Mouse (Mus musculus) ovary, postnatal 14 days (tissue): ENCODE measurements at regions not wholly inside any gene's neighbourhood (a gene's known extent, or its start where the extent isn't known, plus 50 kb on each side); places are given as distances from the start of the nearest gene placed in this dataset.
A peak's percentile ranks its signal among the peaks of the same experiment; 100 is the strongest.

Experiments used
- DNase-seq: peaks from one replicate; pipeline ENCODE4 v3.0.0; 2022; ENCODE audit warnings: low spot score

DNA sequence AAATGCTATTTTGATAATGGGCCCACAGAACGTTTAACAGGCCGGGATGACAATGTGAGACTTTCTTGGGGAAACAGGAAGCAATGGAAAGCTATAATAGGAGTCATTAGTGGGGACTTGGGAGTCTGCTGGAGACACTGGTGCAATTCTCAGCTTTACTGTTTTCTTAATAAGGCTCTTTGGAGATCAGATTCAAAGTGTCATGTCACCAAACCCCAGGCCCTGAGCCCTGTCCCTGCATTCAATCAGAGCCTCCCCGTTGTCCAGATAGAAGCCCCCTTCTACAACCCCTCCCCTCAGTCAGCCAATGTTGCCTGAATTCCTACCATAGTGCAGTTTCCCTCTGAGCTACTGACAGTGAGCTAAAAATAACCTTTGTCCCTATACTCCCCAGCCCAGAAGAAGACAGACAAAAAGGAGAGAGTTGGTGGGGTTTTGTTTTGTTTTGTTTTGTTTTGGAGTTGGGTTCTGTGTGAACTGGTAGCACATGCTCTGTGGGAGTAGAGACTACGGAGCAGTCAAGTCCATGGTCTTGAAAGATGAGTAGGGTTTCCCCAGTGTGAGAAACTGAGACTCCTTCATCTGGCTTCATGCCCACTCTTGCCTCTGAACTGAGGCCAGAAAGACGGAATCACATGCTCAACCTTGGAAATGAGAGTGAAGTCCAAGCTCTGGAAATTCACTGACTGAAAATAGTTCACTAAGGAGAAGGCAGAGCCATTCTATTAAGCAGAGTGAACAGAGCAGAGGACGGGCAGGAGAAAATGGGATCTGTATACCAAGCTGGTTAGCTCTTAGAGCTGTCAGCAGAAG is 267.3 kb downstream of the Gm826 start:
- DNase-seq: peak; percentile 64

- peak; percentile 30 for DNase-seq
Observed at GRCm38 (mm10) chr2:160062148-160062937, 271.6 kb downstream of the Gm826 start.

- DNase-seq: no peak
Observed at GRCm38 (mm10) chr2:160060091-160060490, 273.9 kb downstream of the Gm826 start.

GRCm38 (mm10) chr2:160057211-160057610 is 276.8 kb downstream of the Gm826 start:
- DNase-seq: no peak

DNA sequence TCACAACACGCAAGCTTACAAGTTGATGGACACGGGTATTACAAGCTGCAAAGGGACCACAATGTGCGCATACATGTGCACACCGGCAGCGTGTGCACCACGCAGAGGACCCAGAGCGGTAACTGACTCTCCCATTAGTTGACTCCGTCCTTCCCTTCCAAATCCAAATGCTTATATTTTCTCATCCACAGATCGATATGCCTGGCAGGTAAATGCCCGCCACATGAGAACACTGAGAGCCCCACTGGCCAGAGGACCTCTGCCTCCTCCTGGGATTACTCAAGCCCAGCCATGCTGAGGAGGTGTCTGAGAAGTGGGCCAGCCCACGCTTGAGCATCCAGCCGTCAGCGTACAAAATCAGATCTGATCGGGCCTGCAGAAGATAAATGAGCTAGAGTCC is 279.6 kb downstream of the Gm826 start:
- DNase-seq: no peak

GRCm38 (mm10) chr2:160048286-160048685 is 285.7 kb downstream of the Gm826 start:
- no peak for DNase-seq

DNA sequence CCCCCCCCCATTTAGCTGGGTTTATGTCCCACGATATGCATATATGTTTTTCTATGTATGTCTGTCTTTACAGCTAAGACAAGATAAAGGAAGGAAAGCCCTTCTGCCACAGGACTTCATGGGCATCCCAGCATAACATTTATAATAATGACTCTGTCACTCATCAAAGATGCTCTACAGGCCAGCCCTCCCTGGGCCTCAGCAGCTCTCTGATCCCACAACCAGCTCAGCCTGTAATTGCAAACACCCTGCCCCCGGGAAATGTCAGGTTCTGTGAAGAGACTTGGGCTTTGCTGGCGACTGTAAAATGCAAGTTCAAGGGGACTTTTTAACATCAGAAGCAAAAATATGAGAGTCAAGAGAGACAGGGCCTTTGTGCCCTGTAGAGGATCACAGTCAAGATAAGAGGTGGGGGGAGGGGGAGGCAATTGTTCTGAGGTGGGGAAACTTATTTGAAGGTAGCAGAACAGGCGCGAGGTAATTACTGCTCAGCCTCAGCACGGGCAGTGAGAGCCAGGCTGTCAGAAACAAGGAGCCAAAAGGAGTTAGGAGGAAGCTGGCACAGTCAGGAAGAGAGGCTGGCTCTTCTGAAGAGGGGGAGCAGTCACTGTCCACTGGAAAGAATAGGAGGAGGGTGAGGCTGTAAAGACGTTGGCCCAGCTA is 286.9 kb downstream of the Gm826 start:
- no peak for DNase-seq

- no peak for DNase-seq
Observed at GRCm38 (mm10) chr2:160044591-160044990, 289.4 kb downstream of the Gm826 start.

DNA sequence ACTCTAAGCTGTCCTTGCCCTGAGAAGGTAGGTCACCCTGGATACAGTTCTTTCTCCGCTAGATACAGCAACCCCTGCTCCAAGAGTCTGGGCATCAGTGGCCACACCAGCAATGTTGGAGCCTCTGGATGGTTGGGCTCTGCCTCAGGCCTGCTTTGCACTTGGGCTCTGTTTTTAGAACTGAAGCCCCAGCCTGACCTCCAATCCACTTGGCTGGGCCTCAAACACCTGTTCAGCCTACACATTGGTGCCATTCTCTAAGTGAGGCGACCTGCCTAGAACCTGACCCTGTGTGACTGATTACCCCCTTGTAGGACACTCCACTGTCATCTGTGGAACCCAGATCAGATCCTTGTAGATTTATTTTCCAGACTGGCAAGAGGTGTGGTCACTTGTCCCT is 289.8 kb downstream of the Gm826 start:
- no peak for DNase-seq

DNA sequence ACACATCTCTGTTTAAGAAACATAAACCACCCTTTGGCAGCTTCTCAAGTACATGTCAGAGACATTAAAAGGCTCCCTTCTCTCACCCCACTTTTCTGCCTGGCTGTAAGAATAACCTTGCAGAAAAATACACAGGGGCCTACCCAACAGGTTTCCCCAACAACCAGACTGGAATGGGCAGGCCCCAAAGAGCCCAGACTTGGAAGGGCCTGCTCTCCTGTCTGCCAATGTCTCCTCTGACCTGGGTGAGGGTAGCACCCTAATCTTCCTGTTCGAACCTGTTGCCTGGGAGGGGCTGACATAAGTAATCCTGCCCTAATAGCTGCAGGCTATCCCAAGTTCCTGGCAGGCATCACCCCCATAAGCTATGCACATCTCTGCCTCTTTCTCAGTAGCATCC is 304.5 kb downstream of the Gm826 start:
- no peak for DNase-seq

GRCm38 (mm10) chr2:160028459-160028858 is 305.5 kb downstream of the Gm826 start:
- DNase-seq: no peak

DNA sequence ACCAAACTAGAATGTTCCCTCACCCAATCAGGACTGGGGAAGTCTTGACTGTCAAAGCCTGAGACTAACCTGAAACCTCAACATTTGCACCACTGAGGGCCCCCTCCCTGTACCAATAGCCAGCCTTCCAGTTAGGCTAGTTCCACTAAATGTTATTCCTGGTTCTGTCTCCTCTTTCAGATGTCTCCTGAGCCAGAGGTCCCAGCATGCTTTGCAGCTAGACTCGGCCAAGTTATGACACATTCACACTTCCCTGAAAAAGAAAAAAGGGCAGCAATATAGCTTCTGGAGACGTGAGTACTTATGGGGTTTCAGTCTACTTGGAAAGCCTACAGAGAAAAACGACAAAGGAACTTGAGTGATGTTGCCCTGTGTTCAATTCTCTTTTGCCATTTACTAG is 308.1 kb downstream of the Gm826 start:
- no peak for DNase-seq

DNA sequence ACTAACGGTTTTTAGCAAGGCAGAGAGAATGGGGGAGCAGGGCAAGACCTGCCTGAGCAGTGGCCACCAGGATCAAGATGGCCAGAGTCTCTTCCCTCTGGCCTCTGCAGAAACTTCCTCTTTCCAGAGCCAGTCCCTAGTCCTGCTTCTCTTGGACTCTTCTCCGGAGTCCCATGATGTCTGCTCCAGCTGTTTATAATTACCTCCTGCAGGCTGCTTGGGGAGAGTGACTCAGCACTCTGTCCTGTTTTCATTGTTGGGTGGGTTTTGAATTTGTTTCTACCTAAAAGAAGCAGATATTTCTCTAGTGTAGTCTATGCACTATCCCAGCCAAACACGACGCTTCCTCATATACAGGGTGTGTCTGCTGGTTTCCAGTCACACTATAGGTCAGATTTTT is 312.4 kb downstream of the Gm826 start:
- no peak for DNase-seq

GRCm38 (mm10) chr2:160020876-160021275 is 313.1 kb downstream of the Gm826 start:
- DNase-seq: no peak

DNA sequence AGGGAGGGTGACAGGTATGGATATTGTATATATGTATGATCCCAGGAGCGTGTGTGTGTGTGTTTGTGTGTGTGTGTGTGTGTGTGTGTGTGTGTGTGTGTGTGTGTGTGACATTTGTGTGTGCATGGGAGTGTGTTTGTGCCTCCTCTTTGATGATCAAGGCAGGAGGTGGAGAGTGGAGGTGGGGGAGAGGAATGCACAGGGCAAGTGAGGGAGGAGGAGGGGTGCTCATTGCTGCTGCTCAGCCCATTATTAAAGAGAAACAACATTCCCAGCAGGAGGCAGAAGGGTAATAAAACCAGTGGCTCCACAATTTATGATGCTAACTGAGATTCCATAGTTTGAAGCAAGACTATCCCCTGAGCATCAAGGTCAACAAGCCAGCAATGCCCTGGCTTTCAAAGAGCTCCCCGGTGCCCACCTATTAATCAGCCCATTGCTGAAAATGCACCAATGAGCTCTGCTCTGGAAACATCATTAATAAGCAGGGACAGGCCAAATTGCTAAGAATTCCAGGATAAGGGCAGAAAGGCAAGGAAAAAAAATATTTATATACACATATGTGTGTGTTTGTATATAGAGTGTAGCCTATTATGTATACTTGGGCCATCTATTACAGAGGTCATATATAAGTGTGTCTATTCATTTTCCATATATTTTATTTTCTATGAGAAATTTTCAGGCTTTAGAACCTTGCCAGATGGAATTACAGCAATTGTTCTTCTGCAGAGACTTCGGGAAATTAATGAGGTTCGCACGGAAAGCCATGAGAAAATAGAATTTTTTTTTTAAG is 316.7 kb downstream of the Gm826 start:
- DNase-seq: no peak

DNA sequence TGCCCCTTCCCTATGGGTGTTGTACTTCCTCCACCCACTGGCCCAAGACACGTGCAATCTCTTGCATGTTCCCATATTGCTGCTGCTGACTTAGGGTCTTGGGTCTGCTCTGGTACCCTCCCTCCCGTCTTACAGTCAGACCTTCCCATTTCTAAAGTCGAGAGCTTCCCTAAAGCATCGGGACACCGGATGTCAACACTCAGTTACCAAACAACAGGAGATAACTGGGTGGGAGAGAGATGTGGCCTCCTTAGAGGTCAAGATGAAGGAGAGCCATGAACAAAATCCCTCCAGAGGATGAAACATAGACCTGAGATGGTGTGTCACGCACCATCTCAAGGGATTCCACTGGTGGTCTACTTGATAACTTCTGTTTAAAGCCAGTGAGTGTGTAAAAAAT is 322.5 kb downstream of the Gm826 start:
- DNase-seq: no peak

DNA sequence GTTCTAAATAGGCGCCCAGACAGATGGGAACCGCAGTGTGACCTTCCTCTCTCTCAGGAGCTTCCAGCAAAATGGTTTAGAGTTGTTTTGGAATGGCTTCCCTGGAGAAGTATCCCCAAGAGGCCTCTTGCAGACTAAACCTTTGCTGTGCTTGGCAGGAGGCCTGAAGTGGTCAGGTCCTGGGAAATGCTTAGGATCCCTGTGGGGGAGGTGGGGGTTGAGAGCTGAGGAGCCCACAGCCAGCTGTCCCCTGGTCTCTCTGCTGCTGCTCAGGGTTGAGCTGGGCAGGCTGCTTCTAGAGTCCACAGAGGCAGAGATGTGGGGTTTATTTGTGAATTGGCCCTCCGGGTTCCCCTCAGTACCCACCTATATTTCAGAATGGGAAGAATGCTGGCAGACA is 331.3 kb downstream of the Gm826 start:
- DNase-seq: peak; percentile 11

GRCm38 (mm10) chr2:160000449-160000848 is 333.5 kb downstream of the Gm826 start:
- DNase-seq: no peak

- no peak for DNase-seq
Observed at GRCm38 (mm10) chr2:159997395-159997794, 336.6 kb downstream of the Gm826 start.

- DNase-seq: no peak
Observed at GRCm38 (mm10) chr2:159994490-159994889, 339.5 kb downstream of the Gm826 start.

DNA sequence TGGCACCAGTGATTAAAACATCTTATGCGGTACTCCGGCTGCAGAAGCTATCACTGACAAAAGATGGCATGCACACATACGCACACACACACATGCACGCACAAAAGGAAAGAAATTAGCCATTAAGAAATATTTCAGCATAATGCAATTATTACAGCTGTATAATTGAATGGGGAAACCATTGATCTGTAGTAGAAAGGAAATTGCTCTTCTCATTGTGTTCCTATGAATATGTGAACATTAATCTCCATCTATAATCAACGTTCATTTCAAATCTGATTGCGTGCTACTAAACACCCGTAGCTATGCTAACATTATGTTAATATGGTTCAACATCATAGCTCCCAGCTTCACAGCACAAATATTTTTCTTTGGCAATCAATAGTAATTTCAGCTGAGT is 347.2 kb downstream of the Gm826 start:
- DNase-seq: no peak

GRCm38 (mm10) chr2:159981694-159982093 is 352.3 kb downstream of the Gm826 start:
- no peak for DNase-seq
